ENCODE assay signal across 13 mouse cellular contexts in genomic region chr8:72588865-72589264, GRCm38 (mm10). TPM values are rescaled to one million over a fixed set of nuclear protein-coding genes. Genes with fewer than 3 reads are reported as not detected.
"Had no signal": no experiment of that assay in that cellular context is flagged by ENCODE, and none has a peak within 500 bp of the region (broad histone marks: within the 10 kb centered on the region; RNA-seq: fewer than 3 reads in every experiment).

No protein-coding gene starts in this region.

- H3K27me3 ChIP-seq: kidney, embryonic 15.5 days; limb, embryonic 15.5 days; liver, embryonic 12.5 days; neural tube, embryonic 15.5 days had no signal

- H3K36me3 ChIP-seq: kidney, embryonic 15.5 days; limb, embryonic 15.5 days; liver, embryonic 12.5 days; midbrain, embryonic 10.5 days; neural tube, embryonic 15.5 days had no signal

- H3K9ac ChIP-seq: kidney, embryonic 15.5 days; limb, embryonic 15.5 days; liver, embryonic 12.5 days; lung, embryonic 14.5 days; neural tube, embryonic 15.5 days had no signal

- H3K9me3 ChIP-seq: kidney, embryonic 15.5 days; limb, embryonic 15.5 days; liver, embryonic 12.5 days; midbrain, embryonic 10.5 days; neural tube, embryonic 15.5 days had no signal

- H3K27ac ChIP-seq: kidney, embryonic 15.5 days; liver, embryonic 12.5 days; midbrain, embryonic 10.5 days; neural tube, embryonic 15.5 days had no signal

- DNase-seq: kidney, adult 18-20 months; kidney, postnatal 14 days; lung, embryonic 14.5 days; midbrain, embryonic 14.5 days; spleen, adult 18-20 months; thymus, adult 18-20 months; thymus, postnatal 14 days had no signal

- H3K4me3 ChIP-seq: kidney, embryonic 15.5 days; limb, embryonic 15.5 days; liver, embryonic 12.5 days; midbrain, embryonic 10.5 days; myocyte; neural tube, embryonic 15.5 days had no signal

- H3K4me1 ChIP-seq: kidney, embryonic 15.5 days had no signal

RNA-seq across cellular contexts. Expression of gene Nwd1, which starts 57.6 kb away (rescaled TPM):
- polyA plus RNA-seq: liver, embryonic 12.5 days; lung, embryonic 14.5 days; midbrain, embryonic 10.5 days had no signal
